Mouse (Mus musculus) layer of hippocampus, adult 6 months (tissue): ENCODE measurements around the gene Epm2a. TPM values are rescaled to one million over a fixed set of nuclear protein-coding genes. Genes with fewer than 3 reads are reported as not detected.

ENCODE experiments used
- long read RNA-seq, 2 experiments: library from polyadenylated mRNA; unstranded; transcript quantifications; one replicate each; pipeline ENCODE4 v2.0.0; 2019 to 2020
- polyA plus RNA-seq: library from polyadenylated mRNA; unstranded; fragments of <200 nt; fragmentation: Nextera tagmentation; gene quantifications from 2 replicates; pipeline ENCODE4 v1.2.3, GENCODE M21; 2021

Epm2a gene
- polyA plus RNA-seq = 2.5 and 4.2 TPM in 2 replicates
- long read RNA-seq, experiment 1 = 0 reads
- long read RNA-seq, experiment 2, partial matches to known transcripts = 0 of 2 reads
- long read RNA-seq, experiment 2, other reads (novel, unspliced or antisense) = 2 of 2 reads

DNA sequence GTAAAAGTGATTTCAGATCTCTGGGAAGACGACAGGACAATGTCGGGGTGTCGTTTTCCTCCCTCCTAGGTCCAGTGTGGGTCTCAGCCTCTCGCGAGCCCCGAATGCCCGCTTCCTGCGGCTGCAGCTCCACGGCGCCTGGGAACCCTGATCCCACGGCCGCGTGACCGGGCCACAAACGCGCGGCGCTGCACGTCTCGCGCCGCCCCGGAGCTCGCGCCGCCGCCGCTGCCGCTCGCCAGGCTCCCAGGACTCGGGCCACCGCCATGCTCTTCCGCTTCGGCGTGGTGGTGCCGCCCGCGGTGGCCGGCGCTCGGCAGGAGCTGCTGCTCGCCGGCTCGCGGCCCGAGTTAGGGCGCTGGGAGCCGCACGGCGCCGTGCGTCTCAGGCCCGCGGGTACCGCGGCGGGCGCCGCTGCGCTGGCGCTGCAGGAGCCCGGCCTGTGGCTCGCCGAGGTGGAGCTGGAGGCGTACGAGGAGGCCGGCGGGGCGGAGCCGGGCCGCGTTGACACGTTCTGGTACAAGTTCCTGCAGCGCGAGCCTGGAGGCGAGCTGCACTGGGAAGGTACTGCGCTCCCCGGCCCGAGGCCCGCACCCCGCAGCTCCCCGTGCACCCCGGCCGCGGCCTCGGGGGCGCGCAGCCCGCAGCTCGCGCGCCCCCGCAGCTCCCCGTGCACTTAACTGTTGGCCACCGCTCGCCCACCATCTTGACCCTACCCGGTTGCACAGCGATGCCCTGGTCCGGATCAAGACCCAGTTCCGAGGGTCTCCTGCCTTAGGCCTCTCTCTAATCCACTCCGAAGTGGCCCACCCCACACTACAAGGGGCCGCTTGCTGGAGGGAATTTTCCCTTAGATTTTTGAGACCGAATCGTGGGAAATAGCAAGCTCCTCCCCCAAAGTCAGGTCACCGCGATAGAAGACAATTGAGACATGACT is at the start of gene Epm2a:
Epm2a (plus strand) TSS at position 200 of the 937 bp plus-strand sequence.

Other genes starting within 250 kb of the Epm2a start
- gene Shprh, start 194.0 kb upstream of the Epm2a start, polyA plus RNA-seq = 4.1 TPM in 2 replicates
- gene Fbxo30, start 62.1 kb upstream of the Epm2a start, polyA plus RNA-seq = 4.3 and 5.7 TPM in 2 replicates